Mouse (Mus musculus): Measurements from ENCODE around the gene Evx1. TPM values are rescaled to one million over a fixed set of nuclear protein-coding genes. Genes with fewer than 3 reads are reported as not detected.

Gene Evx1
- polyA plus RNA-seq, 1 experiment from 2014 or later = not detected

DNA sequence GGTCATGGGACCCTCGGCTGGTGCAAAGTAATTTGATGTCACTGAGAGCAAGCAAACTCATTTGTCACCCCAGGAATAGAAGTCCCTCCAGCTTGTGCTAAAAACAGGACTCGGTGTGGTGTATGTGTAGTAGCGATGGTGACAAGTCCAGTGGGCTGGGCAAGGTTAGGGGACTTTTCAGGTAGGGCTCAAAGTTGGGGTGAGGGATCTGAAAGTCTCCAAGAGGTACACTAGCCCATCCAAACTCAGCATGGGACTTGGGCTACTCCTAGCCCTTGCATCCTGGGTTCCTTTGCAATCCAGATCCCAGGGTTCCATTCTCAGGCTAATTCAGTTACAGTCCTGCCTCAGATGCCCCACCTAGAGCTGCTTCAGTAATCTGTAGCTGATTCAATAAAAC is 44.5 kb upstream of the Evx1 start:
- Histone ChIP-seq H3K27me3 (ENCODE audit: control insufficient read depth, insufficient read depth, low read length) (peaks cover 93% of the 10 kb centered on the region), H3K9ac (ENCODE audit: low read length) (no peak overlapping the region), H3K36me3 (ENCODE audit: control insufficient read depth, insufficient read depth, low read length) (no peaks in the 10 kb centered on the region), H3K27ac (ENCODE audit: low read length) (no peak overlapping the region), H3K4me1 (ENCODE audit: control insufficient read depth, insufficient read depth, low read length) (no peaks in the 10 kb centered on the region), H3K9me3 (replicated peaks; ENCODE audit: control insufficient read depth, low read length) (no peaks in the 10 kb centered on the region), H3K4me2 (ENCODE audit: low read depth, low read length) (no peak overlapping the region), H3K4me3 (replicated peaks; ENCODE audit: low read length) (no peak overlapping the region)
- no peak for ATAC-seq (ENCODE audit: insufficient read depth, low FRiP score)
- 4% methylated on average over 3 of the region's 3 CpGs for WGBS

- no peak overlapping the region for H3K9ac ChIP-seq (ENCODE audit: low read length)
- WGBS = 8% methylated on average over 23 of the region's 23 CpGs
- H3K27ac ChIP-seq (ENCODE audit: low read length) = no peak overlapping the region
- H3K27me3 ChIP-seq (ENCODE audit: control insufficient read depth, insufficient read depth, low read length) = peaks cover 88% of the 10 kb centered on the region
- H3K4me3 ChIP-seq (replicated peaks; ENCODE audit: low read length) = no peak overlapping the region
- H3K4me1 ChIP-seq (ENCODE audit: control insufficient read depth, insufficient read depth, low read length) = no peaks in the 10 kb centered on the region
- no peak overlapping the region for H3K4me2 ChIP-seq (ENCODE audit: low read depth, low read length)
- no peak for ATAC-seq (ENCODE audit: insufficient read depth, low FRiP score)
- H3K36me3 ChIP-seq (ENCODE audit: control insufficient read depth, insufficient read depth, low read length) = no peaks in the 10 kb centered on the region
- H3K9me3 ChIP-seq (replicated peaks; ENCODE audit: control insufficient read depth, low read length) = no peaks in the 10 kb centered on the region
These were observed 42.5 kb upstream of the Evx1 start for GRCm38 (mm10) chr6:52270494-52271480.

DNA sequence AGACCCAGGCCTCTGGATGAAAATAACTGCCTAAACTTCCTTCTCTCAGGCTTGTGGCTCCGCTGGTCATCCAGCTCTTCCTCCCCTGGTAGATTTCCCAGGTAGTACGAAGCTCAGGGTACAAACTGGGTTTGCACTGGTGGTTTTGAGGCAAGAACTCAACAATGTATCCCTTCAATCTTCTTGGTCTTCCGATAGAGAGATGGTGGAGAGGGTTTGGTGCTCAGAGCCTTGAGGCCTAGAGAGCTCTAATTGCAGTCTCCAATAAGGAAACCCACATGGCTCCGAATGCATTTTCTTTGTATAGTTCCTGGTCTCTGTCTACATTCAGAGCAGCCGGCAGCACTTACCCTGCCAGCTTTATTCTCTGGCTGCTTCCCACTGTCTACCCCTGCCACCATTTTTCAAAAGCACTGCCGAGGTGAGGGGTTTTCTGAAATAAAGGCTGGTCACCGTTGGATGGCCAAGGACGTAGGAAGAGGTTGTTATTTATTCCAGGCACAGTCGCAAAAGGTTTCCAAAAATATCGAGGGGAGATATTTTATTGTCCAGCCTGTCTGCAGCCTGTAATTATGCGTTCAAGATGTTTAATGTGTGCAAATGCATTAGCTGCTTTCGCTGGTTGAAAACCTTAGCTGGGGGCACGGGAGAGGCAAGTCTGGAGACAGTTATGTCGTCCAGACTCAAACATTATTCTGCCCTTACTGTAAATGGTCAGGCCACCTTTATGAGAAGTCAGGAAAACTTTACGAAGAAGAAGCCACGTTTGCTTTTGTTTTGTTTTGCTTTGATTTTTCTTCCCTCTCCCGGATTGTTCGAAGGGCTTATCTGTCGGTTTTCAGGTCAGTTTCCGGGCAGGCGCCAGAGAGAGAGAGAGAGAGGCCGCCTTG is 40.3 kb upstream of the Evx1 start:
- Histone ChIP-seq H3K9me3 (replicated peaks; ENCODE audit: control insufficient read depth, low read length) (no peaks in the 10 kb centered on the region), H3K36me3 (ENCODE audit: control insufficient read depth, insufficient read depth, low read length) (no peaks in the 10 kb centered on the region), H3K27ac (ENCODE audit: low read length) (no peak overlapping the region), H3K4me1 (ENCODE audit: control insufficient read depth, insufficient read depth, low read length) (no peaks in the 10 kb centered on the region), H3K4me3 (replicated peaks; ENCODE audit: low read length) (no peak overlapping the region), H3K27me3 (ENCODE audit: control insufficient read depth, insufficient read depth, low read length) (peaks cover 90% of the 10 kb centered on the region), H3K4me2 (ENCODE audit: low read depth, low read length) (no peak overlapping the region), H3K9ac (ENCODE audit: low read length) (no peak overlapping the region)
- WGBS = 16% methylated on average over 22 of the region's 22 CpGs
- no peak for ATAC-seq (ENCODE audit: insufficient read depth, low FRiP score)

DNA sequence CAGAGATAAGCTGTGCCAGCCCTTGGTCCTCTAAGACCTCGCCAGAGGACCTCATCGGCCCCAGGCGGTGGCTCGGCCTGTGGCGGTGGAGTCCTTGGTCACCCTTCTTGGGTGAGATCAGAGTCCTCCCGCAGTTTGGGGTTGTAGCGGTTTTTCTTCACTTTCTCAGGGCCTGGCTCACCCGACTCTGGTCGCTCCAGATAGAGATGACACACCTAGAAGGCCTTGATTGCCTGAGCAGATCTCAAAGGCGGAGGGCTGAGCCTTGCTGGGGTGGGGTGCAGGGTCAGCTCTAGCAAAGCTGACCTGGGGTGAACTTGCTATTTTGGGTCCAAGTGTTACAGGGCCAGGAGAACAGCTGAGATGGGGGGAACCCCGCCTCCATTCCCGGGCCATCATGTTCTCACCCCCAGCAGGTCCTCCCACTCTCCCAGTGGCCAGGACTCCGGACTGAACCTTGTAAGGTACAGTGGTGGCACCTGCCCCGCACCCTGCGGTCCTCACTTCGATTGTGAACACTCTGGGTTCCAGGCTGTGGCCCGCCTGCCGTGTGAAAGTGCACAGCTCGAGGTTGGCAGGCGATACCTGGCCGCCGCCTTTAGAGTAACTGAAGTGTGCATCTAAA is 39.5 kb upstream of the Evx1 start:
- Histone ChIP-seq H3K9me3 (replicated peaks; ENCODE audit: control insufficient read depth, low read length) (no peaks in the 10 kb centered on the region), H3K27ac (ENCODE audit: low read length) (no peak overlapping the region), H3K4me2 (ENCODE audit: low read depth, low read length) (no peak overlapping the region), H3K9ac (ENCODE audit: low read length) (no peak overlapping the region), H3K36me3 (ENCODE audit: control insufficient read depth, insufficient read depth, low read length) (no peaks in the 10 kb centered on the region), H3K27me3 (ENCODE audit: control insufficient read depth, insufficient read depth, low read length) (peaks cover 86% of the 10 kb centered on the region), H3K4me3 (replicated peaks; ENCODE audit: low read length) (no peak overlapping the region), H3K4me1 (ENCODE audit: control insufficient read depth, insufficient read depth, low read length) (no peaks in the 10 kb centered on the region)
- ATAC-seq (ENCODE audit: insufficient read depth, low FRiP score) = no peak
- WGBS = 5% methylated on average over 22 of the region's 22 CpGs

GRCm38 (mm10) chr6:52274576-52274975 is 38.7 kb upstream of the Evx1 start:
- no peak for ATAC-seq (ENCODE audit: insufficient read depth, low FRiP score)
- peaks cover 78% of the 10 kb centered on the region for H3K27me3 ChIP-seq (ENCODE audit: control insufficient read depth, insufficient read depth, low read length)
- no peak overlapping the region for H3K27ac ChIP-seq (ENCODE audit: low read length)
- no peak overlapping the region for H3K9ac ChIP-seq (ENCODE audit: low read length)
- no peaks in the 10 kb centered on the region for H3K4me1 ChIP-seq (ENCODE audit: control insufficient read depth, insufficient read depth, low read length)
- H3K9me3 ChIP-seq (replicated peaks; ENCODE audit: control insufficient read depth, low read length) = no peaks in the 10 kb centered on the region
- no peak overlapping the region for H3K4me2 ChIP-seq (ENCODE audit: low read depth, low read length)
- H3K36me3 ChIP-seq (ENCODE audit: control insufficient read depth, insufficient read depth, low read length) = no peaks in the 10 kb centered on the region
- WGBS = 7% methylated on average over 11 of the region's 11 CpGs
- no peak overlapping the region for H3K4me3 ChIP-seq (replicated peaks; ENCODE audit: low read length)

DNA sequence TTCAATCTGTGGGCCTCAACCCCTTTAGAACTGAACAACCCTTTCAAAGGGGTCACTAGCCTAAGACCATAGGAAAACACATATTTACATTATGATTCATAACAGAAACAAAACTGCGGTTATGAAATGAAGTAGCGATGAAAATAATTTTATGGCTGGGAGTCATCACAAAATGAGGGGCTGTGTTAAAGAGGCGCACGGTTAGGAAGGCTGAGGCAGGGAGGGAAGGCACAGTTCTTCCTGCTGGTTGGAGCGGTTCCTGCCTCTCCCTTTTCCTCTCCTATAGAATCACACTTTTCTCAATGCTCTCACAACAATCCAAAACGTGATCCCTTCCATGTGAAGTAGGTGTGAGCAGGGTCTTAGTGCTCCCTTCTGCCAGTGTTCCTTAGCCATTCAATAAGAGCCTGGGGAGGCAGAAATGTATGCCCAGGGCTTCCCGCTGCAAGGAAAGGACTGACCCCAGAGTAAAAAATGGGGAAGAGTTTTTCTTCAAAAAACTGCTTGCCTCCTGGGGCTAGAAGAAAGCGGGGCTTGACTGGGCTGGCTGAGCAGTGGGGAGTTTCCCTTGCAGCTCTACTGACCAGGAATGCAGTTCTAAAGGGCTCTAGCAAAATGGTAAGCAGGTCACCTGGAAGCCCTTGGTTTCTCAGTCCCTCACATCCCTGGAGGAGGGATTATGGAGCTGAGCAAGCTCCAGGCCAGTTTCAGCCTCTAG is 37.6 kb upstream of the Evx1 start:
- H3K4me3 ChIP-seq (replicated peaks; ENCODE audit: low read length) = no peak overlapping the region
- no peak overlapping the region for H3K4me2 ChIP-seq (ENCODE audit: low read depth, low read length)
- no peak overlapping the region for H3K9ac ChIP-seq (ENCODE audit: low read length)
- no peaks in the 10 kb centered on the region for H3K36me3 ChIP-seq (ENCODE audit: control insufficient read depth, insufficient read depth, low read length)
- no peak for ATAC-seq (ENCODE audit: insufficient read depth, low FRiP score)
- 14% methylated on average over 8 of the region's 8 CpGs for WGBS
- H3K27me3 ChIP-seq (ENCODE audit: control insufficient read depth, insufficient read depth, low read length) = peaks cover 72% of the 10 kb centered on the region
- H3K27ac ChIP-seq (ENCODE audit: low read length) = no peak overlapping the region
- H3K4me1 ChIP-seq (ENCODE audit: control insufficient read depth, insufficient read depth, low read length) = no peaks in the 10 kb centered on the region
- H3K9me3 ChIP-seq (replicated peaks; ENCODE audit: control insufficient read depth, low read length) = no peaks in the 10 kb centered on the region

DNA sequence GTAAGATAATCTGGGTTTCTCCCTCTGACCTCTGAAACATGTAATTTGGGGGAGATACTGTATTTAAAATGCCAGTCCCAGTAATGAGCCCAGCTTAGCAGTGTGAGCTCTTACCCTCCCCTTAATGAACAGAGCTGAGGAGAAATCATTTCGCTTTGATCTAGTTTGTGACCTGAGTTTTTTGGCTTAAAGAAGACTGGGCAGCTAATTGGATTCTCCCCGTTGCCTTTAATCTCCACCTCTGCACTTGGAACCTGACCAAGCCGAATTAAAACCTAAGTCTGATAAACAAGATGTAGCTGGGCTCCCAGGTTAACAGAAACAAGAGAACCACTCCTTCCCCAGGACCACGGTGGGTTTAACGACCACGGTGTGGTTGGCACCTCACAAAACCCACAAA is 36.9 kb upstream of the Evx1 start:
- ATAC-seq (ENCODE audit: insufficient read depth, low FRiP score) = no peak
- no peaks in the 10 kb centered on the region for H3K9me3 ChIP-seq (replicated peaks; ENCODE audit: control insufficient read depth, low read length)
- no peak overlapping the region for H3K27ac ChIP-seq (ENCODE audit: low read length)
- H3K36me3 ChIP-seq (ENCODE audit: control insufficient read depth, insufficient read depth, low read length) = no peaks in the 10 kb centered on the region
- no peak overlapping the region for H3K4me2 ChIP-seq (ENCODE audit: low read depth, low read length)
- WGBS = 6% methylated on average over 6 of the region's 6 CpGs
- no peak overlapping the region for H3K9ac ChIP-seq (ENCODE audit: low read length)
- no peaks in the 10 kb centered on the region for H3K4me1 ChIP-seq (ENCODE audit: control insufficient read depth, insufficient read depth, low read length)
- H3K27me3 ChIP-seq (ENCODE audit: control insufficient read depth, insufficient read depth, low read length) = peaks cover 72% of the 10 kb centered on the region
- H3K4me3 ChIP-seq (replicated peaks; ENCODE audit: low read length) = no peak overlapping the region

GRCm38 (mm10) chr6:52276920-52277319 is 36.4 kb upstream of the Evx1 start:
- no peaks in the 10 kb centered on the region for H3K9me3 ChIP-seq (replicated peaks; ENCODE audit: control insufficient read depth, low read length)
- 6% methylated on average over 5 of the region's 5 CpGs for WGBS
- no peak for ATAC-seq (ENCODE audit: insufficient read depth, low FRiP score)
- no peaks in the 10 kb centered on the region for H3K4me1 ChIP-seq (ENCODE audit: control insufficient read depth, insufficient read depth, low read length)
- no peak overlapping the region for H3K4me3 ChIP-seq (replicated peaks; ENCODE audit: low read length)
- no peak overlapping the region for H3K27ac ChIP-seq (ENCODE audit: low read length)
- no peak overlapping the region for H3K9ac ChIP-seq (ENCODE audit: low read length)
- no peak overlapping the region for H3K4me2 ChIP-seq (ENCODE audit: low read depth, low read length)
- peaks cover 68% of the 10 kb centered on the region for H3K27me3 ChIP-seq (ENCODE audit: control insufficient read depth, insufficient read depth, low read length)
- no peaks in the 10 kb centered on the region for H3K36me3 ChIP-seq (ENCODE audit: control insufficient read depth, insufficient read depth, low read length)

Measured in stomach, embryonic 16.5 days (tissue).